Mouse (Mus musculus) bone marrow macrophage, adult 2 months (primary cell): Measurements from ENCODE around the gene Tie1. TPM values are rescaled to one million over a fixed set of nuclear protein-coding genes. Genes with fewer than 3 reads are reported as not detected.

ENCODE experiments used
- H3K27ac ChIP-seq: 2 replicates; pipeline ENCODE4 v1.5.1; 2012; ENCODE audit warnings: low read depth, low read length; ENCODE audit not compliant: insufficient read depth
- H3K4me1 ChIP-seq: 2 replicates; pipeline ENCODE4 v1.6.1; 2012; ENCODE audit warnings: low read length; ENCODE audit not compliant: control insufficient read depth, insufficient read depth
- H3K4me3 ChIP-seq: 2 replicates; pipeline ENCODE4 v1.5.1; 2012; ENCODE audit warnings: mild to moderate bottlenecking, low read length, moderate library complexity; ENCODE audit not compliant: insufficient read depth
- CTCF ChIP-seq: IDR thresholded peaks from 2 replicates; pipeline ENCODE4 v1.5.1; 2012; ENCODE audit warnings: low read depth, mild to moderate bottlenecking, low read length, moderate library complexity
- POLR2A ChIP-seq: IDR thresholded peaks from 2 replicates; pipeline ENCODE4 v1.6.1; 2012; ENCODE audit warnings: mild to moderate bottlenecking, low read depth, low read length, borderline replicate concordance
- polyA plus RNA-seq: library from polyadenylated mRNA; stranded (reverse); fragments of >200 nt; gene quantifications from 2 replicates; pipeline ENCODE4 v1.2.4, GENCODE M21; 2012; ENCODE audit not compliant: missing spikeins, insufficient read depth, insufficient read length

Tie1 gene
- not detected in 2 replicates for polyA plus RNA-seq

DNA sequence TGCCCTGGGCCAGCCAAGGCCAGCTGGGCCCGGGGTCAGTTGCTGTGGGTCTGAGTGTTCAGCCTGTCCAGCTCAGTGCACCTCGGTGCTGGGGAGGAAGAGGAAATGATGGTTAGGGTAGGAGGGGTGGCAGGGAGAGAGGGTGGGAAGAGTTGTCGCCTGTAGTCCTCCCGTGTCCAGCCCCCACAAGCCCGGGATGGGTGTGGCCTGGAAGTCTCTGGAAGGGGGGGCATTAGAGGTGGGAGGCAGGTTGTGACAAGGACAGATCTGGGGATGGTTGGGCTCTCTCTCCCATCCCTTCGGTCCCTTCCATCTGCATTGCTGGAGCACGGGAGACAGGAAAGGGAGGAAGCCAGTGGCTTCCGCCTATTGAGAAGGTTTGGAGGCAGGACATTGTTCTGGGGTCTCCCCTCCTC is at the start of gene Tie1:
Tie1 (minus strand) TSS at position 345 of the 416 bp plus-strand sequence.
- H3K27ac ChIP-seq: no peak within 1 kb of the TSS
- TF ChIP-seq POLR2A: no peak
- TF ChIP-seq CTCF: no peak
- H3K4me1 ChIP-seq: no peaks in the 10 kb centered on the region
- H3K4me3 ChIP-seq: no peak within 1 kb of the TSS

DNA sequence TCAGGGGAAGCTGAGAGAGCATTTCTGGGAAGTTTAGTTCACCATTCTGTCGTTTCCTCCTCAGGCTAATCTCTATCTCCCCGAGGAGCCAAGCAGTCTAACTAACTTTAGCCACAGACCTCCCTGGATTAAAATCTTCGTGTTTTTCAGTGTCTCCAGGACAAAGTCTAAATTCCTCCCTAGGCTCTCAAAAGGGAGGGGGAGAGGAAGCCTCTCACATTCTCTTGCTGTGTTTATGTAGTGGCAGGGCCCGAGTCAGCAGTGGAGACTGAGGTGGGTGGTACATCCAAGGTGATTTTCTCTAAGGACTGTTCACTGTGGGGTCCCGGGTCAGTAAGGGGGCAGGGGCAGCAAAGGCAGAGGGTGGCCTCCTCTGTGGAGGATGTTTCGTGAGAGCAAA is 47.9 kb upstream of the Tie1 start:
- Histone ChIP-seq H3K4me1 (no peaks in the 10 kb centered on the region), H3K4me3 (no peak overlapping the region), H3K27ac (no peak overlapping the region)
- no peak for TF ChIP-seq CTCF
- no peak for TF ChIP-seq POLR2A

DNA sequence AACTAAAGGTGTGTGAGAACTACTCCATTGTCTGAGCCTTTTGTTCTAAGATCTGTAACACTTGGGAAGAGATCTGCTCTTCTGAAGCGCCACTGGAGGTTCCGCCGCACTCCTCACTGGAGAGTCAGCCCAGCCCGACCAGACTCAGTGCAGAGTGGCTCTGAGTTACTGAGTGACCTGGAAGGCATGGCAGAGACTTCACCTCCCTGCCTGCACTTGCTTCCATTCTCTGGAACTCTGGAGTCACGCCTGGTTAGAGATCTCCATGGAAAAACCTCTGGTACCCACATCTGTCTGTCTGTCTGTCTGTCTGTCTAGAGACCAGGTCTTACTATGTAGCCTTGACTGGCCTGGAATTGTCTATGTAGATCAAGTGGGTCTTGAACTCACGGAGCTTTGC is 45.7 kb upstream of the Tie1 start:
- Histone ChIP-seq H3K27ac (no peak overlapping the region), H3K4me3 (no peak overlapping the region), H3K4me1 (no peaks in the 10 kb centered on the region)
- TF ChIP-seq POLR2A (no peak), CTCF (no peak)

DNA sequence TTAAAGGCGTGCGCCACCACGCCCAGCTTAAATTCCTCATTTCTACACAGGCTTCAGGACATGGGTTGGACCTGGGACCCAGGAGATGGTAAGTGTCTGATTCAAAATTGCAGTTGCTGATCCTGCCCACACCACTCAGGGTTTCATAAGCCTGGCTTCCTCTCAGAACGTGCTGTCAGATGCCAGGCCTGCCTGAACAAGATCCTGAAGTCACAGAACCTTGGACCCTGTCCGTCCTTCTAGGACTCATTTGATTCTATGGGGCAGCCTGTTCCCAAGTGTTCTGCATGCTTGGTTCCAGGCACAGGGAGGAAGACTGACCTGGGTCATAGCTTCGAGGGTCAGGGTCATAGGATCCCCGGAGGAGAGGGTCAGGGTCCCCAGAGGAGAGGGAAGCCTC is 43.7 kb upstream of the Tie1 start:
- H3K4me1 ChIP-seq: no peaks in the 10 kb centered on the region
- H3K27ac ChIP-seq: no peak overlapping the region
- no peak overlapping the region for H3K4me3 ChIP-seq
- no peak for TF ChIP-seq CTCF
- TF ChIP-seq POLR2A: no peak

DNA sequence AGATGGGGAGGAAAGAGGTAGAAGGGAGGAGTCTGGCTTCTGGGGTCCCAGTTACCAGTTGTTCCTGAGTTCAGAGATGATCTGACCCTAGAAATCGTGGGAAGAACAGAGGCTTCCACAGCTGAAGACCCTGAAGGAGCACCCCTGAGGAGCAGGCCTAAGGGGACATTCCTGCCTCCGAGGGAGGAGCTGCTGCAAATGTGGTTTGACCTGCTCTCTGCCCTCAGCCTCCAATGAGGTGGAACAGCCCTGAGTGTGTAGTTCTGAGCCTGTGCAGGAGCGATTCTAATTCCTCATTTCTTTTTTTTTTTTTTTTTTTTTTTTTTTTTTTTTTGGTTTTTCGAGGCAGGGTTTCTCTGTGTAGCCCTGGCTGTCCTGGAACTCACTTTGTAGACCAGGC is 43.3 kb upstream of the Tie1 start:
- Histone ChIP-seq H3K4me1 (no peaks in the 10 kb centered on the region), H3K4me3 (no peak overlapping the region), H3K27ac (no peak overlapping the region)
- TF ChIP-seq POLR2A (no peak), CTCF (no peak)

DNA sequence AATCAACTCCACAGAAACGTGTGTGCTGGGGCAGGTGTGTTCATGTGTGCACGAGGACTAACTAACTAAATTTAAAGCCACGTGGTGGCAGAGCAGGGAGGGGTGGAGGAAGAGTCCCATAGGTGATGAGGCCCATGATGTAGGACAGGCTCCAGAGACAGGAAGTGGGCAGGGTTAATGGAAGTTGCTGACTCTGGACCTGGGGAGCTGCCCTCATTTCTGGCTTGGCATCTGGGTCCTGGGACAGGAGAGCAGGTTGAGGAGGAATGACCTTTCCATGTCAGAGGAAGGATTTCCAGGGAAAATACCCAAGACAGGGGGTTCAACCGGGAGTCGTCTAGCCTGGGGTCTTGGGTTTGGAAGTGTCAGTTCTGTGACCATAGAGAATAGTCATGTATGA is 42.8 kb upstream of the Tie1 start:
- Histone ChIP-seq H3K27ac (no peak overlapping the region), H3K4me1 (no peaks in the 10 kb centered on the region), H3K4me3 (no peak overlapping the region)
- TF ChIP-seq POLR2A: no peak
- TF ChIP-seq CTCF: no peak

DNA sequence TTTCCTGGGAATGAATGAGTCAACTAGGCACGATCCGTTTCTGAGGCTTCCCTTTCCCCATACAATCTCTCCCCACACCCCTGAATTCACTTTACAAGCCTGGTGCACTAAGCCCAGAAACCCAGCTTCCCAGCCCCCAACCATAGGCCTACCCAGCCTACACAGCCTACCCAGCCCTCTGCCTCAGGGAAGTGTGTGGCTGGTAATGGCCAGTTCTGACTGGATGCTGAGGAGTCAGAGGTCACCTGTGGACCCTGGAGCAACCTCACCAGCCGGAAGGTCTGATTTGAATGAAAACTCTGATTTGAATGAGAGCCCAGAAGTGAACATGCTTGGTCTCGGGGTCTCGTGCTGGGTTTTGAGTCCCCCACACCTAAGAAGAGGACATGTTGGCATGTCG is 37.9 kb upstream of the Tie1 start:
- TF ChIP-seq POLR2A (no peak), CTCF (no peak)

DNA sequence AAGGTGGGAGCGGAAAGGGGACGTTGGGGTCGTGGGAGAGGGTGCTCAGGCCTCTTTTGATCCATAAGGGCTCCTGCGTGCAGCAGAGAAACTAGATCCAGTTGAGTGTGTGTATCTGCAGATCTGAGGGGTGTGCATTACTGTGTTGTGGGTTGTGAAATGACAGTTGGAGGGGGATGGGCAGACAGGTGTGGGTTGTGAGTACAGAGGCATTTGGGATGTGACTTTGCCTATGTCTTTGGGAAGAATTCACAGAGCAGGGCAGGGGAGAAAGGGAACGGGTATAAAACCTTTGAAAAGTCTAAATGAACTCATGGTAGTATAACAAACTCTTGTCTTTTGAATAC is 37.4 kb upstream of the Tie1 start:
- H3K27ac ChIP-seq: no peak overlapping the region
- TF ChIP-seq POLR2A (no peak), CTCF (no peak)
- H3K4me1 ChIP-seq: no peaks in the 10 kb centered on the region
- no peak overlapping the region for H3K4me3 ChIP-seq

More for the DNA sequence above, 37.9 kb upstream of the Tie1 start:
- Histone ChIP-seq H3K27ac (no peak overlapping the region), H3K4me3 (no peak overlapping the region), H3K4me1 (no peaks in the 10 kb centered on the region)

DNA sequence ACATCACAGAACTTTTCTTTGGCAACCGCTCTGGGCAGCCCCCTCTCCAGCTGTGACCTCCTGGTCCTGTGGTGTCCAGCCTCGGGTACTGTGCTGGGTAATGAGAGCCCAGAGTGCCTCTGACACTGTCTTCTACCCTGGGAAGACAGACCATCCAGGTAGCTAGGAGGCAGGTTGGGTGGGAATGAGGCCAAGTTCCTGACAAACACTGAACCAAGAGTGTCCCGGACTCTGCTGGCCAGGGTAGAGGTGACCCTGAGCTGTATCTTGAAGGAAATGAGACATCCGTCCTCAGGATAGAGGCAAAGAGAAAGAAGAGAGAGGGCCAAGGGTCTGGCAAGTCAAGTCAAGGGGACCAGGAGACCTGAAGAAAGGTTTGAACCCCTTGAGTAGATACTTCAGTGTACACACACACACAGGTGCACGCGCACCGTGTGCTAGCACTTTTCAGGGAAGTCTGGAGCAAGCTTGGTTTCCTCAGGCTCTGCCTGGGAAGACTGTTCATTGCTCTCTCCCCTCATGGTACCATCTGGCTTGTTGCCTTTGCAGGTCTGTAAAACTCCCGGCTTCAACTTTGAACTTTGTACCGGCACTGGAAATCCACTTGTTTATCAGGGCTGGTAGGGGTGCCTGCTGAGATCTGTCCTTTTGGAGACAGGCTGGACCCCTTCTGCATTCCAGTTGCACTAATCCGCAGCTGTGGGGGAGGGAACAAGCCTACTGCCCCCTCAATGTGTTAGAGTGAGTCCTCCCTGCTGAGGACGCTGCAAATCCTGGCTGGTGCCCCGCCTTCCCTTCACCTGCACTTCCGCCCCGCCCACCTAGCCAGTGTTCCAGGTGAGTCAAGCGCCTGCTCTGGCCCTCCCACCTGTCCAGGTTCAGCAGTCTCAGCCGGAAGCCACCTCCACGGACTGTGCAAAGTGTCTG is 36.8 kb upstream of the Tie1 start, which contains the start of gene 2610528J11Rik:
2610528J11Rik (plus strand) TSS at position 592 of the 927 bp plus-strand sequence.
- H3K27ac ChIP-seq: no peak within 1 kb of the TSS
- TF ChIP-seq POLR2A: no peak
- TF ChIP-seq CTCF: no peak
- H3K4me3 ChIP-seq: no peak within 1 kb of the TSS

DNA sequence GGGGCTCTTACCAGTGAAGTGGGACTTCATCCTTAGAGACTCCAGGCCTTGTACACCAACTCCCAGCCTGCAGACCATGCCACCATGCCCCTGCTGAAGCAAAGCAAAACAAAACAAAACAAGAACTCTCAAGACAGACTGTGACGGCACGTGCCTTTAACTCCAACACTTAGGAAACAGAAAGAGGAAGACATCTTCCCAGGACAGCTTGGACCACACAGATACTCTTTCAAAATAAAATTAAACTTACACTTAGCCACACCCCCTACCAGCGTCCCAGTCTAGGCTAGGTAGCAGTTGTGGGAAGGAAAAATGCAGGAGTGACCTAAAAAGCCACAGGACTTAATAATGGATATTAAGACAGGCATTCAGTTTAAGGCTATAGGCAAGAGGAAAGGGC is 35.9 kb upstream of the Tie1 start:
- Histone ChIP-seq H3K27ac (no peak overlapping the region), H3K4me3 (no peak overlapping the region), H3K4me1 (no peaks in the 10 kb centered on the region)
- TF ChIP-seq CTCF (no peak), POLR2A (no peak)

More for the DNA sequence above, 36.8 kb upstream of the Tie1 start, which contains the start of gene 2610528J11Rik:
- H3K4me1 ChIP-seq: no peaks in the 10 kb centered on the region
